Mouse (Mus musculus) CH12.LX (cell line): ENCODE measurements around the gene Tctn1. TPM values are rescaled to one million over a fixed set of nuclear protein-coding genes. Genes with fewer than 3 reads are reported as not detected.

Experiments
- DNase-seq: peaks from one replicate; pipeline ENCODE4 v3.0.0-alpha.2; 2013; ENCODE audit errors: extremely low read depth
- H3K27ac ChIP-seq: 2 replicates; pipeline ENCODE4 v1.5.1; 2012; ENCODE audit warnings: low read depth, mild to moderate bottlenecking, control low read depth, moderate library complexity; ENCODE audit not compliant: insufficient read depth
- H3K27me3 ChIP-seq: replicated peaks from 2 replicates; pipeline ENCODE3; 2012; ENCODE audit warnings: inconsistent platforms
- H3K36me3 ChIP-seq, 2 experiments: replicated peaks in 1 of 2; 2 replicates each; pipeline versions ENCODE3 to v1.6.1; 2012; ENCODE audit warnings: inconsistent platforms in 1 of 2, low read length in 1 of 2, mild to moderate bottlenecking in 1 of 2, mixed read lengths in 1 of 2, moderate library complexity in 1 of 2; ENCODE audit not compliant: control insufficient read depth in 1 of 2, insufficient read depth in 1 of 2
- H3K4me1 ChIP-seq, 2 experiments: 2 replicates each; pipeline ENCODE4 v1.6.1; 2012; ENCODE audit warnings: inconsistent platforms in 1 of 2, moderate library complexity in 1 of 2; ENCODE audit not compliant: insufficient read depth in 2 of 2, control insufficient read depth in 1 of 2
- H3K4me2 ChIP-seq: 2 replicates; pipeline ENCODE4 v1.6.1; 2012; ENCODE audit warnings: low read depth, mild to moderate bottlenecking, control low read depth; ENCODE audit not compliant: poor library complexity, insufficient read depth, severe bottlenecking
- H3K4me3 ChIP-seq, 3 experiments: fragments of 150-350 bp in 1 of 3; sonication (generic) in 1 of 3; replicated peaks in 1 of 3; 2 replicates each; pipeline versions ENCODE3 to v1.5.1; 2011 to 2012; ENCODE audit warnings: low read depth in 2 of 3, low read length in 2 of 3, mild to moderate bottlenecking in 2 of 3, moderate library complexity in 2 of 3, control low read depth in 1 of 3, improper control_type of control experiment in 1 of 3, inconsistent platforms in 1 of 3, mixed read lengths in 1 of 3; ENCODE audit not compliant: poor library complexity in 1 of 3
- H3K79me2 ChIP-seq: replicated peaks from 2 replicates; pipeline ENCODE4 v1.6.1; 2012; ENCODE audit warnings: mild to moderate bottlenecking, moderate library complexity; ENCODE audit not compliant: control insufficient read depth, poor library complexity, insufficient read depth, severe bottlenecking; ENCODE audit errors: extremely low read depth
- H3K9ac ChIP-seq: 2 replicates; pipeline ENCODE4 v1.6.1; 2012; ENCODE audit warnings: low read depth, mild to moderate bottlenecking, control low read depth, moderate library complexity; ENCODE audit not compliant: insufficient read depth
- H3K9me3 ChIP-seq: replicated peaks from 2 replicates; pipeline ENCODE3; 2012; ENCODE audit warnings: low read length, inconsistent platforms, mixed read lengths
- CTCF ChIP-seq, 2 experiments: IDR thresholded peaks in 1 of 2; conservative IDR thresholded peaks in 1 of 2; 2 replicates each; pipeline ENCODE4 v1.5.1; 2011 to 2012; ENCODE audit warnings: low read depth in 2 of 2, low read length in 2 of 2, improper control_type of control experiment in 1 of 2, inconsistent platforms in 1 of 2, mild to moderate bottlenecking in 1 of 2, moderate library complexity in 1 of 2
- E2F4 ChIP-seq: IDR thresholded peaks from 2 replicates; pipeline ENCODE4 v1.6.1; 2011; ENCODE audit warnings: low read depth, low read length, improper control_type of control experiment; ENCODE audit not compliant: insufficient replicate concordance
- ELF1 ChIP-seq: IDR thresholded peaks from 2 replicates; pipeline ENCODE4 v1.6.1; 2014; ENCODE audit warnings: low read depth, mild to moderate bottlenecking, inconsistent platforms, low read length, improper control_type of control experiment
- EP300 ChIP-seq: IDR thresholded peaks from 2 replicates; pipeline ENCODE4 v1.6.1; 2011; ENCODE audit warnings: low read length, improper control_type of control experiment
- ETS1 ChIP-seq: conservative IDR thresholded peaks from 2 replicates; pipeline ENCODE4 v1.6.1; 2012; ENCODE audit warnings: low read depth, mild to moderate bottlenecking, inconsistent platforms, low read length, improper control_type of control experiment, moderate library complexity
- IRF4 ChIP-seq: IDR thresholded peaks from 2 replicates; pipeline ENCODE4 v1.6.1; 2014; ENCODE audit warnings: low read depth, mild to moderate bottlenecking, inconsistent platforms, low read length, improper control_type of control experiment
- JUND ChIP-seq: conservative IDR thresholded peaks from 2 replicates; pipeline ENCODE4 v1.6.1; 2011; ENCODE audit warnings: low read depth, low read length, improper control_type of control experiment
- MAX ChIP-seq: IDR thresholded peaks from 2 replicates; pipeline ENCODE4 v1.6.1; 2011; ENCODE audit warnings: low read length, improper control_type of control experiment
- MAZ ChIP-seq: IDR thresholded peaks from 2 replicates; pipeline ENCODE4 v1.6.1; 2012; ENCODE audit warnings: low read depth, mild to moderate bottlenecking, inconsistent platforms, low read length, improper control_type of control experiment, moderate library complexity
- MYC ChIP-seq: IDR thresholded peaks from 2 replicates; pipeline ENCODE4 v1.6.1; 2011; ENCODE audit warnings: low read depth, mild to moderate bottlenecking, improper control_type of control experiment, low read length
- NELFE ChIP-seq: IDR thresholded peaks from 2 replicates; pipeline ENCODE4 v1.6.1; 2011; ENCODE audit warnings: low read depth, low read length, improper control_type of control experiment
- NRF1 ChIP-seq: IDR thresholded peaks from 2 replicates; pipeline ENCODE4 v1.6.1; 2014; ENCODE audit warnings: low read depth, mild to moderate bottlenecking, inconsistent platforms, low read length, improper control_type of control experiment, moderate library complexity
- POLR2A ChIP-seq: IDR thresholded peaks from 2 replicates; pipeline ENCODE4 v1.6.1; 2011; ENCODE audit warnings: low read depth, mild to moderate bottlenecking, improper control_type of control experiment, low read length
- POLR2AphosphoS2 ChIP-seq: IDR thresholded peaks from 2 replicates; pipeline ENCODE4 v1.6.1; 2011; ENCODE audit warnings: low read depth, low read length, improper control_type of control experiment
- RAD21 ChIP-seq: IDR thresholded peaks from 2 replicates; pipeline ENCODE4 v1.6.1; 2011; ENCODE audit warnings: low read depth, mild to moderate bottlenecking, low read length, improper control_type of control experiment, moderate library complexity
- SMC3 ChIP-seq: IDR thresholded peaks from 2 replicates; pipeline ENCODE4 v1.6.1; 2011; ENCODE audit warnings: low read depth, low read length, improper control_type of control experiment
- TBP ChIP-seq: conservative IDR thresholded peaks from 2 replicates; pipeline ENCODE4 v1.6.1; 2011; ENCODE audit warnings: low read depth, low read length, improper control_type of control experiment
- TCF12 ChIP-seq: IDR thresholded peaks from 2 replicates; pipeline ENCODE4 v1.6.1; 2014; ENCODE audit warnings: low read depth, mild to moderate bottlenecking, inconsistent platforms, low read length, improper control_type of control experiment
- USF1 ChIP-seq: IDR thresholded peaks from 2 replicates; pipeline ENCODE4 v1.6.1; 2014; ENCODE audit warnings: low read depth, mild to moderate bottlenecking, inconsistent platforms, low read length, improper control_type of control experiment
- ZC3H11A ChIP-seq: IDR thresholded peaks from 2 replicates; pipeline ENCODE4 v1.6.1; 2012; ENCODE audit warnings: low read depth, mild to moderate bottlenecking, inconsistent platforms, low read length, improper control_type of control experiment
- ZKSCAN1 ChIP-seq: IDR thresholded peaks from 2 replicates; pipeline ENCODE4 v1.6.1; 2012; ENCODE audit warnings: low read depth, inconsistent platforms, low read length, improper control_type of control experiment, borderline replicate concordance
- ZNF384 ChIP-seq: IDR thresholded peaks from 2 replicates; pipeline ENCODE4 v1.6.1; 2012; ENCODE audit warnings: low read depth, low read length, improper control_type of control experiment, inconsistent platforms
- dilution Hi-C: fragments of 300-500 bp; cut with MboI; formaldehyde crosslinking; loops from 2 replicates; pipeline ENCODE4 v1.14.3; 2020; ENCODE audit warnings: low sequenced_read_pairs; ENCODE audit not compliant: extremely low pct_unique_long_range_greater_than_20kb, extremely low pct_ligation_motif_present
- in situ Hi-C: fragments of 300-500 bp; cut with MboI; formaldehyde crosslinking; loops from 3 replicates; pipeline ENCODE4 v1.14.3; 2019; ENCODE audit warnings: low sequenced_read_pairs, low pct_ligation_motif_present, low pct_unique_long_range_greater_than_20kb, mixed read lengths
- polyA plus RNA-seq: library from polyadenylated mRNA; unstranded; fragments of >175 nt; gene quantifications from 2 replicates; pipeline ENCODE4 v1.2.1, GENCODE M21; 2012; ENCODE audit warnings: low read depth; ENCODE audit not compliant: insufficient read length
- total RNA-seq, 2 experiments: library from RNA; depleted of rRNA; stranded (reverse); fragments of 300-350 nt in 1 of 2; fragments of >200 nt in 1 of 2; gene quantifications; 2 replicates each; pipeline ENCODE4 v1.2.3; 2012 to 2014

Tctn1 gene
- total and polyA plus RNA-seq, 3 experiments = 2.9 to 8.8 (median 3.7) TPM

DNA sequence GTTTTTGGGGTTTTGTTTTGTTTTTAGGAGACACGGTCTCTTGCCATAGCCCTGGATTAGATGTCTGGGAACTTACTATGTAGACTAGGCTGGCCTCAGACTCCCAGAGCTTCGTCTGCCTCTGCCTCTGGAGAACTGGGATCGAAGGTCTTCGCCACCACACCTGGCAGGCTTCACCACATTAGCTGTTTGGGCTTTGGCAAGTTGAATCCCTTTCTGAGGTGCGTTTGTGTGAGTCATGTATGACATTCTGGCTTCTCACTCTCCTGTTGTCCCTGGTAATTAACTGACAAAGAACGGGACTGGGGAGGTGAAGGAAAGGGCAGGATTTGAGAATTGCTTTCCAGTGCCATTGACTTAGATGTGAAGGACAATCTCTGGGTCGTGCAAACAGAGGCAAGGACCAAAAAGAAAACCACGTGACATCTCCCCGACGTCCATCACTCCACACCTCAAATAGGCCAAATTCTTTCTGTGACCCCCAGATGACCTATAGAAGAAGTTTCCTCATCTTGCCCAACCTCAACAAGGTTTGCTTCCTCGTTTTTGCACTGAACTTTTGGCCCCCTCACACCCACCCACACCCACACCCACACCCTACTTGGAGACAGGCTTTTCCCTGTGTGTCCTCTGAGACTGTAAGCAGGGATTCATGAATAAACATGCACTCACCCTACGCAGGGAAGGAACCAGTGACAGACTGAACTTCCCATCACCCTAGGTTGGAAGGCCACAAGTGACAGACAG lies 4.8 kb upstream of the Tctn1 start:
- no peak overlapping the region for H3K4me2 ChIP-seq
- H3K4me1 ChIP-seq = peaks cover 2 to 24% of the 10 kb centered on the region in 2 experiments; a peak in 2 of 4 replicates
- H3K27ac ChIP-seq = no peak overlapping the region
- TF ChIP-seq CTCF (conservative IDR thresholded peaks at IDR 0.05 in 1 of 2, IDR thresholded peaks at IDR 0.05 in 1 of 2; ENCODE audit: low read depth in 2 of 2, low read length in 2 of 2) (no peak), EP300 (no peak), NELFE (no peak), POLR2A (no peak), ZKSCAN1 (no peak), SMC3 (no peak), TCF12 (no peak), MAZ (no peak), RAD21 (no peak), POLR2AphosphoS2 (no peak), TBP (no peak), MYC (no peak)
- dilution Hi-C loops (no loop called here), in situ Hi-C loops (loop anchor here (25.0 kb wide), 1 partner anchor 132 kb away; the partner anchor contains the start of gene Ccdc63)
- no peak for DNase-seq
- no peaks in the 10 kb centered on the region for H3K36me3 ChIP-seq
- no peak overlapping the region for H3K9ac ChIP-seq
- no peaks in the 10 kb centered on the region for H3K79me2 ChIP-seq
- no peaks in the 10 kb centered on the region for H3K27me3 ChIP-seq
- no peak overlapping the region for H3K4me3 ChIP-seq
- no peaks in the 10 kb centered on the region for H3K9me3 ChIP-seq

DNA sequence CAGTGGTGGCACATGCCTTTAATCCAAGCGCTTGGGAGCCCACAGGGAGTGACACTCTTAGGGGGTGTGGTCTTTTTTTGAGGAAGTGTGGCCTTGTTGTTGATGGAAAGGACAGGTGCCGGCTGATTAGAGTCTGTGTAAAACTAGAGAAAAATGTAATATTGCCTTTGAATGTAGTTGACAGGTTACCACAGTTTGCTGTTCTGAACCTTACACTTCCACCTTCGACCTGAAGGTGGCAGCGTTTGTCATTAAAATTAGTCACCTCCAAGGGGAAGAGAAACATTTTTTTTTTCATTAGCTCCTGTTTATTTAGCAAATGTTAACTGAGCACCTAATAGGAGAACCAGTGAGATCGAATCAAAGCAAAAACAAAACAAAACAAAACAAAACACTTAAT lies 3.6 kb upstream of the Tctn1 start:
- Histone ChIP-seq H3K4me3 (no peak overlapping the region), H3K79me2 (no peaks in the 10 kb centered on the region)
- in situ Hi-C loops (loop anchor here (25.0 kb wide), 1 partner anchor 131 kb away; the partner anchor contains the start of gene Ccdc63), dilution Hi-C loops (no loop called here)
- peak; percentile 74 for DNase-seq
- TF ChIP-seq ZNF384 = peak; percentile 97
- no peak for TF ChIP-seq NRF1
- no peak for TF ChIP-seq E2F4
- peak; percentile 89 for TF ChIP-seq SMC3
- TF ChIP-seq ZC3H11A = peak; percentile 71
- TF ChIP-seq POLR2A = no peak
- no peak for TF ChIP-seq ETS1
- peak; percentile 53 to 95 for TF ChIP-seq CTCF (conservative IDR thresholded peaks at IDR 0.05 in 1 of 2, IDR thresholded peaks at IDR 0.05 in 1 of 2; ENCODE audit: low read depth in 2 of 2, low read length in 2 of 2)
- no peak for TF ChIP-seq POLR2AphosphoS2
- TF ChIP-seq IRF4 = 0 out of 2 replicates have a peak, but pooled peaks have one; percentile 22
- TF ChIP-seq MAX = no peak
- TF ChIP-seq JUND = peak; percentile 23; the same call in 1 of the 2 replicates
- no peak for TF ChIP-seq ELF1
- TF ChIP-seq RAD21 = peak; percentile 93
- TF ChIP-seq USF1 = no peak
- TF ChIP-seq, all 38 proteins: peak for 7
- Histone ChIP-seq H3K9me3 (no peaks in the 10 kb centered on the region), H3K27ac (no peak overlapping the region), H3K9ac (no peak overlapping the region), H3K27me3 (no peaks in the 10 kb centered on the region), H3K4me1 (peaks cover 2 to 23% of the 10 kb centered on the region in 2 experiments; a peak in 2 of 4 replicates), H3K4me2 (no peak overlapping the region), H3K36me3 (no peaks in the 10 kb centered on the region)
